Mouse (Mus musculus) heart, adult 9 months (tissue): ENCODE measurements around the gene Spr.
A peak's percentile ranks its signal among the peaks of the same experiment; 100 is the strongest.
"Not testable (repeated sequence)": the region's sequence is repeated elsewhere in the genome, so short reads cannot be mapped to it uniquely, and the experiment has no call there.

Source experiments
- DNase-seq, 2 experiments: peaks; one replicate each; pipeline ENCODE4 v3.0.0; 2022; ENCODE audit warnings: low spot score in 2 of 2

Spr gene

DNA sequence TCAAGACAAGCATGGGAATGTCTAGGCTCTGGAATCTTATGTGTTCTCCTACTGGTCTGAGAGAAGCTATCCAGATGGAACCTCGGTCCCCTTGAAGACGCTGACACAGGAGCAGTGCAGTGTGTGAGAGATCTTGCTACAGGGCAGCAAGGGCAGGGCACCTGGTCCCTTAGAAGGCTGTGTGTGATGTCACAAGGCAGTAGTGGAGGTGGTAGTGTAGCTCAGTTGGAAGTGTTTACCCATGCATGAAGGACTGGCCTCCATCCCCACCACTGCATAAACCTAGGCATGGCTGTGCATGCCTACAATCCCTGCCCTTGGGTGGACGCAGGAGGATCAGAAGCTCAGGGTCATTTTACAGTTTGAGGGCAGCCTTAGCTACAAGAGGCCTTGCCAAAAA lies 5.3 kb downstream of the Spr start:
- DNase-seq, result not testable (repeated sequence)

DNA sequence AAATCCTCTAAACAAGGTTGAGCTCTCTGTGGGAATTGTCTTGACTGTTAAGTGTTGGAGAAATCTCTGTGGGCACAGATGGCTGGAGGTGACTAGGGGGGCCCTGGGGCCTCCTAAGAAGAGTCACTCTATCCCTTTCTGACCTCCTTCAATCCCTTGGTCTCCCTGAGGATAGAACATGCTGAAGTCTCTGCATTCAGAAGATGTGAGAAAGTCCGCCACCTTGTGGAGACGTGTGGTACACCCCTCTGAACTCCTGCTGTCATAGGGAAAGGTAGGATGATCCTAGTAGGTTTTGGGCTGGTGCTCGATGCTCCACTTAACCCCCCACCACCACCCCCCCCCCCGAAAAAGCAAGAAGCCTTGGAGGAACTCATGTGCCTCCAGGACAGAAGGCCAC lies 5.9 kb downstream of the Spr start:
- peak; percentile 29 to 53 for DNase-seq

DNA sequence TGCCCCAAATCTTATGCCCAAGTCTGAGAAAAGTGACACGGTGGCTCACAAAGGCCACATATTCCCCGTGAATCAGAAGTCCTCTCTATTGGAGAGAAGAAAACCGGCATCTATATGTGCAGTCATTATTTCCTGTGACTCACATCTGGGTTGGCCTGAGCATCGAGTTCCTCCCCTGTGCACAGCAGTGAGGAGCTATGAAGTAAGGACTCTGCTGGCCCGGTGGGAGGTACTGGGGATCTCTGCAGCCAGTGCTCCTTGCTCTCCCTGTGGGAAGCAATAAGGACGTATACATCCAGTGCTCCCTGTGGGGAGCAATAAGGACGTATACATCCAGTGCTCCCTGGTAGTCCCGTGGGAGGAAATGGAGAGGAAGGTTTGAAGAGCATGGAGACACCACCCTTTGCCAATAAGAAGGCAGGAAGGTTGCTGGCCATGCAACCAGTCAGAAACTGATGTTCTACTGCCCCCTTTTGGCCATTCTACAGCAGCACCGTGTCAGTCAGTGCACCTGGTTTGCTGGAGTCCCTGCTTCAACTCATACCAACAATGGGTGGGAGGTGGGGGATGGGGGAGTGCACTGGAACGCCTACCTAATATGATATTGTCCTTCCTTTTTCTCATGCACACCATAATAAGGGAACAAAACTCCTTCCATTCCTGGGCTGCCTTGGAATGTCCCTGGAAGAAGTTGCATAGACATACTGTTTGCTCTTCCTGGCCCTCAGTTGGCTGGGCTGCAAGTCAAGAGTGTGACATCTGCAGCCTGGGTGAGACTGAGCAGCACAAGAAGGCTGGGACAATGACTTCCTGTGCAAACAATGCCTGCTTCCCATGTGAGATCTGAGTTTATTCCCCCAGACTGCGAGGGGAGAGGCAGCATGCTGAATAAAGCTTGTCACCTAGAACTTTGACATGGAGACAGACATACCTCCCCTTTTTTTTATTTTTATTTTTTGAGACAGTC lies 19.7 kb downstream of the Spr start:
- peak; percentile 35 to 49 for DNase-seq

DNA sequence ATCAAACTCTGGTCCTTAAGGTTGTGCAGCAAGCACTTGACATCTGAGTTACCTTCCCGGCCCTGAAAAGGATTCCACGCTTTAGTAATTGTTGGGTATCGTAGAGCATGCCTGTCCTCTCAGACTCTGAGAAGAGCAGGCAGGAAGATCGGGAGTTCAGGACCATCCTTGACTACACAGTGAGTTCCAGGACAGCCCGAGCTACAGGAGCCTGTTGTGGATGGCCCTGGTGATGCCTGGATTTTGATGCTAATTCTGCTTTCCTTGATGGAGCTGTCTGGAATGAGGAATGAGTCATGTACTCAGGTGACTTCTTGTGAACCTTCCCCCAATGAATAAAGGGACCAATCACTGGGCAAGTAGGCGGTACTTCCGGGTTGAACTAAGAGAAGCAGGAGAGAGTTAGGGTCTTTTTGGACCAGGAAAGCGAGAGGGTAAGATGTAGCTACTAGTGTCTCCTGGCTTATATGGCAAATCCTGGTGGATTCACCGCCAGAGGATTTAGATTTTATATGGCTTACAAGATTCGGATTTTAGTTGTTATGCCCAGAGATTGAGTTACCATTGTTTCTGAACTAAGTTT lies 32.4 kb downstream of the Spr start:
- DNase-seq, result no peak

DNA sequence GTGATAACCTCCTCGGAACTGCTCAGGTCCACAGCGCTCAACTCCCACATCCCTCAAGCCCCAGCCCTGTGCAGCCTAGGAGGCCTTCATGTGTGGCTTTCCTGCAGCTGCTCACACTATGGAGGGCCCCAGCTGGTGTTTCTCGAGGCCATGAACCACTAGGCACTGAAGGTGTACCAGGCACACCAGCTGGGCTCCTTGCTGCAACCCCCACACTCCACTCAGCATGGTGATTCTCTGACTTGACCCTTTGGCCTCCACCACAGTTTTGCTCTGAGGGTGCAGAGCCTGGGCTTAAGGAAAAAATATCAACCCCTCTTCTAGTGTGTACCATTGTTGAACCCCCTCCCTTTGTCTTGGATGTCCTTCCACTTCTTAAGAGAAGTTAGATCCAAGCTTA lies 34.2 kb downstream of the Spr start:
- no peak for DNase-seq

DNA sequence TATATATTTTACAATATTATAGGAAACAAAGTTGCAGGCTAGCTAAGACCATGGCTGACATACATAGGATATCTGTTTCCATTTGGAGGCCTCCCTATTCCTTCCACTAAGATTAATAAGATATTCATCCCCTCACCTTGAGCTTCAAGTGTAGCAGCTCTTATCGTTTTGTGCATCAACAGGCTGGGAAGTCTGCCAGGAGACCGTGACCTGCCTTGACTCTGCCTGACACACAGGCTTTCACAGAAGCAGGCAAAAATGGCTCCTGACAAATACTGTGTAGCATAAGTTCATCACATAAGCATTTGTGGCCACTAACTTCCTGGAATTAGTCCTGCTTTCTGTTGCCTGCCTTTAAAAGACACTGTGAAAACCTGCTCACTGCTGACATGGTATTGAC lies 41.1 kb downstream of the Spr start:
- no peak for DNase-seq

DNA sequence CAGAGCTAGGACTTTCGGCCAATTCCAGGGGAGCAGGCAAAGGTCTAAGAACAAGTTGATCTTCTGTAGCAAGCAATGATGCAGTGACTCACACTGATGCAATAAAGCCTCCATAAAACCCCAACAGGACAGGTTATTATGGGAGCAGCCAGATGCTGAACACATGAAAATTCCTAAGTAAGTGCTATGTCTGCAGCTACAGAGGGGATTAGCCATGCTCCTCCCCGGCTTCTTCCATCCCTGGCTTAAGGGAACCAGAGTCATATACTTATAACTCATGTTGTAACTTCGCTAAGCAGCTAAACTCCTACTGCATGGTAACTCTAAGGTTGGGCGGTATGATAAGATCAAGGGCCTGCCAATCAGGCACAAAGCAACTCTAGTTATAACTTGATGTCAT lies 50.1 kb downstream of the Spr start:
- DNase-seq, result no peak

DNA sequence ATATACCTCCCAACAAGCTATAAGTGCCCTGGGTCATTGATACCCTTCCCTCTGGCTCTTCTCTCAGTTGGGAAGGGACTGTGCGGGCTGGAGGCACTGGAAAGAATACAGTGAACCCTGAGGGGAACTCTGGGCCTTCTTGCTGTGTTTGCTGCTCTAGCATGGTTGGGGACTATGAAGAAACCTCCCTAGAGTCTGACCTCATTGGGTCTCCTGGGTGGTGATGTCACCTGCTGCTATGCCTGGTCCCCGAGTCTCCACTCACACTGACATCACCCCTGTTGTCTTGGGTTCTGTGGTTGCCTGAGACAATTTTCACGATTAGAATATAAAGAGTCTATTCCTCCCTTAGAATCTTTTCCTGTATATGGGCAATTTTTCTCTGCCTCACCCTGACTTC lies 50.9 kb downstream of the Spr start:
- DNase-seq, result no peak
